Mouse (Mus musculus) kidney, postnatal 0 days (tissue): Measurements from ENCODE around the gene Ctr9. TPM values are rescaled to one million over a fixed set of nuclear protein-coding genes. Genes with fewer than 3 reads are reported as not detected.

Experiments used
- ATAC-seq: fragments of 200-750 bp; cut with Nextera tagmentation; replicated peaks from 2 replicates; pipeline ENCODE4 v1.8.0; 2017; ENCODE audit warnings: low read depth, moderate number of reproducible peaks, moderate TSS enrichment, moderate library complexity; ENCODE audit not compliant: low FRiP score
- DNase-seq: peaks from one replicate; pipeline ENCODE4 v3.0.0-alpha.2; 2016; ENCODE audit warnings: low spot score
- H3K27ac ChIP-seq: fragments of 300-500 bp; sonication (generic); 2 replicates; pipeline ENCODE4 v1.5.1; 2014; ENCODE audit warnings: mild to moderate bottlenecking
- H3K27me3 ChIP-seq: fragments of 300-500 bp; sonication (generic); 2 replicates; pipeline ENCODE4 v1.6.1; 2014; ENCODE audit warnings: low read length, mixed read lengths; ENCODE audit not compliant: insufficient read depth
- H3K36me3 ChIP-seq: fragments of 300-500 bp; sonication (generic); 2 replicates; pipeline ENCODE4 v1.6.1; 2014; ENCODE audit warnings: low read length, mixed read lengths; ENCODE audit not compliant: insufficient read depth
- H3K4me1 ChIP-seq: fragments of 300-500 bp; sonication (generic); replicated peaks from 2 replicates; pipeline ENCODE4 v1.6.1; 2014; ENCODE audit warnings: antibody characterized with exemption, low read length, mixed read lengths; ENCODE audit not compliant: insufficient read depth
- H3K4me2 ChIP-seq: fragments of 300-500 bp; sonication (generic); 2 replicates; pipeline ENCODE4 v1.6.1; 2014; ENCODE audit warnings: mild to moderate bottlenecking, low read length, moderate library complexity, mixed read lengths
- H3K4me3 ChIP-seq: fragments of 300-500 bp; sonication (generic); replicated peaks from 2 replicates; pipeline ENCODE4 v1.5.1; 2014; ENCODE audit warnings: low read depth, low read length
- H3K9ac ChIP-seq: fragments of 300-500 bp; sonication (generic); 2 replicates; pipeline ENCODE4 v1.6.1; 2014; ENCODE audit warnings: low read depth, low read length
- H3K9me3 ChIP-seq: fragments of 300-500 bp; sonication (generic); replicated peaks from 2 replicates; pipeline ENCODE4 v1.6.1; 2016; ENCODE audit warnings: low read length, inconsistent platforms, mixed read lengths
- CTCF ChIP-seq: IDR thresholded peaks from 2 replicates; pipeline ENCODE4 v1.5.1; 2016; ENCODE audit warnings: antibody characterized with exemption, low read depth, mild to moderate bottlenecking, moderate library complexity
- WGBS: fragments of 180-500 bp; shearing (Covaris S2); extraction: QIAGEN DNeasy Blood & Tissue Kit; methylation state at CpG from one replicate; pipeline ENCODE4 v1.1.7; 2014; 5-methylcytosine and 5-hydroxymethylcytosine counted together
- polyA plus RNA-seq: library from polyadenylated mRNA; unstranded; fragments of >200 nt; fragmentation: Nextera tagmentation; extraction: Ambion mirVana; gene quantifications from 2 replicates; pipeline ENCODE4 v1.2.1, GENCODE M21; 2015

Ctr9 gene
- polyA plus RNA-seq = 50.5 and 54.9 TPM in 2 replicates

- H3K27me3 ChIP-seq = no peaks in the 10 kb centered on the region
- H3K4me3 ChIP-seq = peak within 1 kb of the TSS; percentile 86
- peak; percentile 94 for ATAC-seq
- H3K9me3 ChIP-seq = no peaks in the 10 kb centered on the region
- H3K4me1 ChIP-seq = peaks cover 15% of the 10 kb centered on the region
- peak within 1 kb of the TSS; percentile 74 for H3K4me2 ChIP-seq
- peak within 1 kb of the TSS; percentile 85 for H3K9ac ChIP-seq
- 6% methylated on average over 45 of the region's 45 CpGs for WGBS
- peaks cover 10% of the 10 kb centered on the region; the same call in 1 of the 2 replicates for H3K36me3 ChIP-seq
- H3K27ac ChIP-seq = peak within 1 kb of the TSS; percentile 93
- DNase-seq = peak; percentile 95
- TF ChIP-seq CTCF = 0 out of 2 replicates have a peak, but pooled peaks have one; percentile 12
Observed at GRCm38 (mm10) chr7:111028281-111029045, at the start of gene Ctr9. Ctr9 (plus strand) TSS chr7:111028951.

GRCm38 (mm10) chr7:110981036-110981435 is 47.7 kb upstream of the Ctr9 start:
- peak overlapping the region; percentile 27 for H3K4me3 ChIP-seq
- no peak for ATAC-seq
- no peak for DNase-seq
- no peaks in the 10 kb centered on the region for H3K27me3 ChIP-seq
- H3K9me3 ChIP-seq = no peaks in the 10 kb centered on the region
- 0 out of 2 replicates have a peak, but pooled peaks cover 6% of the 10 kb centered on the region for H3K4me1 ChIP-seq
- 36% methylated on average over 8 of the region's 8 CpGs for WGBS
- H3K4me2 ChIP-seq = peak overlapping the region; percentile 52
- H3K9ac ChIP-seq = no peak overlapping the region
- TF ChIP-seq CTCF = no peak
- peak overlapping the region; percentile 90 for H3K27ac ChIP-seq
- no peaks in the 10 kb centered on the region for H3K36me3 ChIP-seq

DNA sequence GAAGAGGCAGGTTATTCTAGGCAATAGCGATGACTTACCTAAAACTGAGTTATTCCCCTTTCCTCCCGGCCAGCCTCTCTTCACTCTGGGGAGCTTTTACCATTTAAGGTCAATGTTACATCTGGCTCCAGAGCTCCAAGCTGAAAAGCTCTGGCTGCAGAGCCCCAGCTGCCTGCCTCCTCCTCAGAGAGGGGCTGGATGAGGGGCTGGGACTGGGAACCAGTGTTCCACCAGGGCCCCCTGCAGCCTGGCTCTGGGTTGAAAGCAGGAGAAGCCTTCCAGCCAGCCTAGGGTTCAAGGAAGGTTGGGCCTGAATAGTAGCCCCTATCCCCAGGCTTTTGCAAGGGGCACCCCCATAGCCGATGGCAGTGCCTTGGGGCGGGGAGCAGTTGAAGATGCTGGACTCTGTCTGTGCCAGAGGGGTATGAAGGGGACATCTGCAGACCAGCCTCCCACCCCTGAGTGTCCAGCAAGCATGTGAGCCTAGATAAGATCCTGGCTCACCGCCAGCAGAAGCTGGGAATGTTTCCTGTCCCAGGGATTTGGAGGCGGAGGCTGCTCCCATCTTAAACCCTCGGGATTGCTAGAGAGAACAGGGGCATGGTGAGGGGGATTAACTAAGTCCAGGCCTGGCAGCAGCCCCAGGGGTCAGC is 46.6 kb upstream of the Ctr9 start, which contains the start of gene Mrvi1:
Gene Mrvi1 (minus strand): TSS at position 409 of the 653 bp plus-strand sequence.
- DNase-seq = peak; percentile 83
- TF ChIP-seq CTCF = peak; percentile 17; the same call in 1 of the 2 replicates
- peak within 1 kb of the TSS; percentile 39; the same call in 1 of the 2 replicates for H3K9ac ChIP-seq
- H3K27ac ChIP-seq = peak within 1 kb of the TSS; percentile 90
- peak; percentile 35; the same call in 1 of the 2 replicates for ATAC-seq
- H3K36me3 ChIP-seq = no peaks in the 10 kb centered on the region
- peak within 1 kb of the TSS; percentile 52 for H3K4me2 ChIP-seq
- no peaks in the 10 kb centered on the region for H3K27me3 ChIP-seq
- no peaks in the 10 kb centered on the region for H3K9me3 ChIP-seq
- 0 out of 2 replicates have a peak, but pooled peaks cover 6% of the 10 kb centered on the region for H3K4me1 ChIP-seq
- WGBS = 47% methylated on average over 7 of the region's 7 CpGs
- peak within 1 kb of the TSS; percentile 27 for H3K4me3 ChIP-seq

DNA sequence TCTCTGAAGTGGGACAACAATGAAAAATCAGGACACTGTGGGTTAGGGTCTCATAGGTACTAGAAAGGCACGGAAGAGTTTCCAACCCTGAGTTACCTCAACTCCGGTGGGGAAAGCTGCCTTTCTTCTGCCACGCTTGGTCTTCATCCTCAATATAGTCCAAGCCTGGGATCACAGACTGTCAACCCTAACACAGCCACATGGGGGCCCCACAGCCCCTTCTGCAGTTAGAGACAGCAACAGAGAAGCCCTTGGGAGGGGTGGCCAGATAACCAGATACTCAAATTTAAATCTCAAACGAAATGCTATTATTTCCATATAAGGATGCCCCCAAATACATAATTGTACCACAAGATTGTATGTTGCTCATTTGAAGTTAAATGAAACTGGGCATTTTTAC is 46.0 kb upstream of the Ctr9 start:
- no peak overlapping the region for H3K9ac ChIP-seq
- ATAC-seq = 0 out of 2 replicates have a peak, but pooled peaks have one; percentile 34
- H3K4me1 ChIP-seq = 0 out of 2 replicates have a peak, but pooled peaks cover 6% of the 10 kb centered on the region
- no peaks in the 10 kb centered on the region for H3K36me3 ChIP-seq
- H3K27me3 ChIP-seq = no peaks in the 10 kb centered on the region
- H3K4me3 ChIP-seq = no peak overlapping the region
- 51% methylated on average over 4 of the region's 4 CpGs for WGBS
- peak; percentile 71 for DNase-seq
- H3K4me2 ChIP-seq = peak overlapping the region; percentile 52
- no peaks in the 10 kb centered on the region for H3K9me3 ChIP-seq
- peak; percentile 72 for TF ChIP-seq CTCF
- peak overlapping the region; percentile 90 for H3K27ac ChIP-seq

GRCm38 (mm10) chr7:110983621-110984020 is 45.1 kb upstream of the Ctr9 start:
- 42% methylated on average over 5 of the region's 5 CpGs for WGBS
- DNase-seq = peak; percentile 75
- no peak overlapping the region for H3K4me2 ChIP-seq
- no peaks in the 10 kb centered on the region for H3K9me3 ChIP-seq
- no peak overlapping the region for H3K9ac ChIP-seq
- H3K27me3 ChIP-seq = no peaks in the 10 kb centered on the region
- 0 out of 2 replicates have a peak, but pooled peaks cover 6% of the 10 kb centered on the region for H3K4me1 ChIP-seq
- H3K27ac ChIP-seq = peak overlapping the region; percentile 90; the same call in 1 of the 2 replicates
- TF ChIP-seq CTCF = no peak
- no peak overlapping the region for H3K4me3 ChIP-seq
- no peaks in the 10 kb centered on the region for H3K36me3 ChIP-seq
- ATAC-seq = no peak
